Mouse (Mus musculus) cerebellum, adult 2 months (tissue): ENCODE measurements around the gene Ramp3.

Source experiments
- CTCF ChIP-seq: fragments of 200-500 bp; IDR thresholded peaks from 2 replicates; pipeline ENCODE4 v1.5.1; 2011; ENCODE audit warnings: low read depth, mild to moderate bottlenecking, control low read depth, low read length, moderate library complexity, borderline replicate concordance; ENCODE audit not compliant: insufficient read depth
- POLR2A ChIP-seq: fragments of 200-500 bp; IDR thresholded peaks from 2 replicates; pipeline ENCODE4 v1.6.1; 2011; ENCODE audit warnings: low read length, control low read depth, borderline replicate concordance; ENCODE audit not compliant: insufficient read depth

DNA sequence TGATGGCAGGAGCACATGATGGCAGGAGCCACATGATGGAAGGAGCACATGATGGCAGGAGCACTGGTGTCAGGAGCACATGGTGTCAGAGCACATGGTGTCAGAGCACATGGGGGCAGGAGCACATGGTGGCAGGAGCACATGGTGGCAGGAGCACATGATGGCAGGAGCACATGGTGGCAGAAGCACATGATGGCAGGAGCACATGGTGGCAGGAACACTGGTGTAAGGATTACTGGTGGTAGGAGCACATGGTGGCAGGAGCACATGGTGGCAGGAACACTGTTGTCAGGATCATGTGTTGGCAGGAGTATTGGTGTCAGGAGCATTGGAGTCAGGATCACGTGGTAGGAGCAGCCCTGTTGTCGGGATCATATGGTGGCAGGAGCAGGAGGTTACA lies 52.1 kb downstream of the Ramp3 start:
- no peak for TF ChIP-seq CTCF
- TF ChIP-seq POLR2A: no peak
